Mouse (Mus musculus) frontal cortex, postnatal 25 days (tissue): ENCODE results near the gene Olfr746.

Source experiments
- DNase-seq, 2 experiments: peaks; one replicate each; pipeline ENCODE4 v3.0.0; 2022; ENCODE audit warnings: low spot score in 2 of 2

The Olfr746 gene

GRCm38 (mm10) chr14:50646783-50647182 lies at the start of gene Olfr746:
Gene Olfr746 (plus strand): TSS chr14:50647083.
- no peak for DNase-seq

GRCm38 (mm10) chr14:50614579-50614978 lies 32.3 kb upstream of the Olfr746 start, which contains the start of gene Olfr744:
Gene Olfr744 (plus strand): TSS chr14:50614879.
- no peak for DNase-seq

DNA sequence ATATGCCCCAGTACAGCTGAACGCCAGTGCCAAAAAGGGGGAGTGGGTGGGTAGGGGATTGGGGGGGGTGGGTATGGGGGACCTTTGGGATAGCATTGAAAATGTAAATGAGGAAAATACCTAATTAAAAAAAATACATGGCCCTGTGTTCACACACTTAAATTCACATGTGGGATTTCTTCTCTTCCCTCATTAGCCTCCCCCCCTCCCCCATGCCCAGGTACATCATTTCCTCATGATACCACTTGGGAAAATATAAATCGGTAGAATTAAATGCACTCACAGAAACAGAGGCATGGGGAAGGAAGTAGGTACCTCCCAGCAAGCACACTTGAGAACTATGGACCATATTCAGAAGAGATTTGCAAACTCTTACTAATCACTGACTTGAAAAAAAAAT lies 7.8 kb upstream of the Olfr746 start, which contains the start of gene Olfr745:
Olfr745 (plus strand) TSS at position 301 of the 400 bp plus-strand sequence.
- no peak for DNase-seq

DNA sequence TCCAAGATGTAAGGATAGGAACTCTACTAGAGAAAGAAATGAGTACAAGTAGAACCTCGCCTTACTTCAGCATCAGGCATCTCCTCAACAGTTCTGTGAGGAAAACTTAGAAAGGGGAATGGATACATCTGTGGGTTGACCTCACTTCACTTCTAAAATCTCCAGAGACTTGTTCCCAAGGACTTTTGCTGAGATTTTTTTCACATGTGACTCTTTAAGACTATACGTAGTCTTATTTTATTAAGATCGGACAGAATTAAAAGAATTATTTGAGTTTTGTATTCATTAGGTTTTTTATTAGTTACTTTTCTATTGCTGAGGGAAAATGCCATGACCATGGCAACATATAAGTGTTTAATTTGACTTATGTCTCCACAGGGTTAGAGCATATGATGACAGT lies 46.2 kb downstream of the Olfr746 start, which contains the start of gene Olfr747:
Olfr747 (minus strand) TSS at position 101 of the 400 bp plus-strand sequence.
- DNase-seq: no peak
